Mouse (Mus musculus): ENCODE data around the gene Wdr4.

GRCm38 (mm10) chr17:31470766-31471418 is 48.9 kb downstream of the Wdr4 start:
- TF ChIP-seq CTCF (conservative IDR thresholded peaks at IDR 0.05; ENCODE audit: low read length) (no peak), NANOG (IDR thresholded peaks at IDR 0.05; ENCODE audit: borderline replicate concordance, low read length) (no peak)

All from E14TG2a.4 (cell line).